Mouse (Mus musculus): Measurements from ENCODE around the gene Sart1. TPM values are rescaled to one million over a fixed set of nuclear protein-coding genes. Genes with fewer than 3 reads are reported as not detected.
"Not testable (repeated sequence)": the region's sequence is repeated elsewhere in the genome, so short reads cannot be mapped to it uniquely, and the experiment has no call there.

Sart1 gene
- polyA plus RNA-seq, 1 experiment, result 48.9 TPM

GRCm38 (mm10) chr19:5409068-5409467 lies 20.6 kb upstream of the Sart1 start:
- no peak for DNase-seq

GRCm38 (mm10) chr19:5408057-5409001 lies 19.8 kb upstream of the Sart1 start:
- peaks cover 18% of the 10 kb centered on the region for H3K4me1 ChIP-seq (replicated peaks; ENCODE audit: control insufficient read depth, insufficient read depth, low read length)
- no peak for TF ChIP-seq POLR2A (IDR thresholded peaks at IDR 0.05; ENCODE audit: control insufficient read depth, extremely low read depth, insufficient read depth, low read length, poor library complexity)
- H3K27me3 ChIP-seq (ENCODE audit: control insufficient read depth, insufficient read depth, low read length), result no peaks in the 10 kb centered on the region
- DNase-seq, result no peak
- H3K36me3 ChIP-seq (ENCODE audit: control insufficient read depth, insufficient read depth, low read length), result no peaks in the 10 kb centered on the region
- no peak overlapping the region for H3K4me3 ChIP-seq (ENCODE audit: control insufficient read depth, insufficient read depth, low read length)
- WGBS, result 76% methylated on average over 13 of the region's 13 CpGs
- H3K27ac ChIP-seq (ENCODE audit: control insufficient read depth, insufficient read depth, low read length), result peak overlapping the region; percentile 37

More at GRCm38 (mm10) chr19:5409068-5409467, 20.6 kb upstream of the Sart1 start:
- peaks cover 18% of the 10 kb centered on the region for H3K4me1 ChIP-seq (replicated peaks; ENCODE audit: control insufficient read depth, insufficient read depth, low read length)
- WGBS, result 80% methylated on average over 5 of the region's 5 CpGs
- no peak overlapping the region for H3K4me3 ChIP-seq (ENCODE audit: control insufficient read depth, insufficient read depth, low read length)
- no peaks in the 10 kb centered on the region for H3K36me3 ChIP-seq (ENCODE audit: control insufficient read depth, insufficient read depth, low read length)
- H3K27ac ChIP-seq (ENCODE audit: control insufficient read depth, insufficient read depth, low read length), result peak overlapping the region; percentile 5; the same call in 1 of the 2 replicates
- TF ChIP-seq POLR2A (IDR thresholded peaks at IDR 0.05; ENCODE audit: control insufficient read depth, extremely low read depth, insufficient read depth, low read length, poor library complexity) (no peak), CTCF (IDR thresholded peaks at IDR 0.05; ENCODE audit: borderline replicate concordance, control insufficient read depth, extremely low read depth, insufficient read depth, low read length, poor library complexity) (no peak)
- no peaks in the 10 kb centered on the region for H3K27me3 ChIP-seq (ENCODE audit: control insufficient read depth, insufficient read depth, low read length)

GRCm38 (mm10) chr19:5407133-5407532 lies 18.6 kb upstream of the Sart1 start:
- Histone ChIP-seq H3K27me3 (ENCODE audit: control insufficient read depth, insufficient read depth, low read length) (no peaks in the 10 kb centered on the region), H3K4me1 (replicated peaks; ENCODE audit: control insufficient read depth, insufficient read depth, low read length) (peaks cover 18% of the 10 kb centered on the region), H3K27ac (ENCODE audit: control insufficient read depth, insufficient read depth, low read length) (peak overlapping the region; percentile 100), H3K36me3 (ENCODE audit: control insufficient read depth, insufficient read depth, low read length) (no peaks in the 10 kb centered on the region), H3K4me3 (ENCODE audit: control insufficient read depth, insufficient read depth, low read length) (peak overlapping the region; percentile 100)
- peak; percentile 63 for DNase-seq
- WGBS, result 10% methylated on average over 7 of the region's 7 CpGs
- no peak for TF ChIP-seq POLR2A (IDR thresholded peaks at IDR 0.05; ENCODE audit: control insufficient read depth, extremely low read depth, insufficient read depth, low read length, poor library complexity)
- no peak for TF ChIP-seq CTCF (IDR thresholded peaks at IDR 0.05; ENCODE audit: borderline replicate concordance, control insufficient read depth, extremely low read depth, insufficient read depth, low read length, poor library complexity)

- H3K4me3 ChIP-seq (ENCODE audit: control insufficient read depth, insufficient read depth, low read length), result peak overlapping the region; percentile 100
- H3K36me3 ChIP-seq (ENCODE audit: control insufficient read depth, insufficient read depth, low read length); H3K27me3 ChIP-seq (ENCODE audit: control insufficient read depth, insufficient read depth, low read length): not testable (repeated sequence)
- H3K4me1 ChIP-seq (replicated peaks; ENCODE audit: control insufficient read depth, insufficient read depth, low read length), result peaks cover 18% of the 10 kb centered on the region
- DNase-seq, result peak; percentile 34
- WGBS, result 10% methylated on average over 25 of the region's 25 CpGs
- peak overlapping the region; percentile 100 for H3K27ac ChIP-seq (ENCODE audit: control insufficient read depth, insufficient read depth, low read length)
Observed at GRCm38 (mm10) chr19:5406531-5407126, 18.1 kb upstream of the Sart1 start.

GRCm38 (mm10) chr19:5405924-5406323 lies 17.4 kb upstream of the Sart1 start:
- Histone ChIP-seq H3K27me3 (ENCODE audit: control insufficient read depth, insufficient read depth, low read length) (no peaks in the 10 kb centered on the region), H3K36me3 (ENCODE audit: control insufficient read depth, insufficient read depth, low read length) (no peaks in the 10 kb centered on the region), H3K4me3 (ENCODE audit: control insufficient read depth, insufficient read depth, low read length) (peak overlapping the region; percentile 44), H3K27ac (ENCODE audit: control insufficient read depth, insufficient read depth, low read length) (peak overlapping the region; percentile 83), H3K4me1 (replicated peaks; ENCODE audit: control insufficient read depth, insufficient read depth, low read length) (peaks cover 18% of the 10 kb centered on the region)
- TF ChIP-seq CTCF (IDR thresholded peaks at IDR 0.05; ENCODE audit: borderline replicate concordance, control insufficient read depth, extremely low read depth, insufficient read depth, low read length, poor library complexity), result no peak
- TF ChIP-seq POLR2A (IDR thresholded peaks at IDR 0.05; ENCODE audit: control insufficient read depth, extremely low read depth, insufficient read depth, low read length, poor library complexity), result no peak
- 24% methylated on average over 7 of the region's 7 CpGs for WGBS
- DNase-seq, result no peak

- H3K27ac ChIP-seq (ENCODE audit: control insufficient read depth, insufficient read depth, low read length), result no peak within 1 kb of the TSS
Observed at GRCm38 (mm10) chr19:5402293-5402692, 13.8 kb upstream of the Sart1 start, which contains the start of gene Tsga10ip. Gene Tsga10ip (minus strand): TSS chr19:5402526.

GRCm38 (mm10) chr19:5401073-5401472 lies 12.6 kb upstream of the Sart1 start:
- not testable (repeated sequence) for H3K27ac ChIP-seq (ENCODE audit: control insufficient read depth, insufficient read depth, low read length); H3K36me3 ChIP-seq (ENCODE audit: control insufficient read depth, insufficient read depth, low read length); H3K4me3 ChIP-seq (ENCODE audit: control insufficient read depth, insufficient read depth, low read length); H3K4me1 ChIP-seq (replicated peaks; ENCODE audit: control insufficient read depth, insufficient read depth, low read length); H3K27me3 ChIP-seq (ENCODE audit: control insufficient read depth, insufficient read depth, low read length); DNase-seq
- WGBS, result 77% methylated on average over 4 of the region's 4 CpGs

More at GRCm38 (mm10) chr19:5402293-5402692, 13.8 kb upstream of the Sart1 start, which contains the start of gene Tsga10ip:
- Histone ChIP-seq H3K4me1 (replicated peaks; ENCODE audit: control insufficient read depth, insufficient read depth, low read length) (peaks cover 5% of the 10 kb centered on the region), H3K4me3 (ENCODE audit: control insufficient read depth, insufficient read depth, low read length) (no peak within 1 kb of the TSS), H3K36me3 (ENCODE audit: control insufficient read depth, insufficient read depth, low read length) (no peaks in the 10 kb centered on the region), H3K27me3 (ENCODE audit: control insufficient read depth, insufficient read depth, low read length) (no peaks in the 10 kb centered on the region)
- TF ChIP-seq POLR2A (IDR thresholded peaks at IDR 0.05; ENCODE audit: control insufficient read depth, extremely low read depth, insufficient read depth, low read length, poor library complexity) (no peak), CTCF (IDR thresholded peaks at IDR 0.05; ENCODE audit: borderline replicate concordance, control insufficient read depth, extremely low read depth, insufficient read depth, low read length, poor library complexity) (no peak)
- WGBS, result 97% methylated on average over 8 of the region's 8 CpGs
- DNase-seq, result no peak
